In genomic region chr7:99167939-99168338, GRCm38 (mm10) we compare ENCODE assay signal across 10 mouse cellular contexts. TPM values are rescaled to one million over a fixed set of nuclear protein-coding genes. Genes with fewer than 3 reads are reported as not detected.
DNase-seq lines count a peak whose midpoint lies in the region; ATAC-seq and TF ChIP-seq lines count a peak whose summit lies in the region.
"Had no signal": no experiment of that assay in that cellular context is flagged by ENCODE, and none has a peak within 500 bp of the region (broad histone marks: within the 10 kb centered on the region; RNA-seq: fewer than 3 reads in every experiment).

No protein-coding gene starts in this region.

- no peak for TF ChIP-seq POLR2A in lung, adult 2 months (IDR thresholded peaks at IDR 0.05; ENCODE audit: borderline replicate concordance, extremely low read depth, low read depth, low read length)

- H3K27me3 ChIP-seq in intestine, embryonic 16.5 days (replicated peaks; ENCODE audit: control insufficient read depth, insufficient read depth, low read length): no peaks in the 10 kb centered on the region
- H3K27me3 ChIP-seq in liver, embryonic 11.5 days (replicated peaks; ENCODE audit: control insufficient read depth, insufficient read depth, low read length): no peaks in the 10 kb centered on the region
- H3K27me3 ChIP-seq in stomach, embryonic 16.5 days (ENCODE audit: control insufficient read depth, insufficient read depth, low read length): no peaks in the 10 kb centered on the region
- H3K27me3 ChIP-seq: neural tube, embryonic 15.5 days had no signal

- no peak overlapping the region for H3K4me3 ChIP-seq in lung, adult 2 months (replicated peaks; ENCODE audit: extremely low read depth, low read depth, low read length)
- no peak overlapping the region for H3K4me3 ChIP-seq in intestine, embryonic 16.5 days (ENCODE audit: low read length)
- H3K4me3 ChIP-seq in liver, embryonic 11.5 days (ENCODE audit: low read depth, low read length): no peak overlapping the region
- H3K4me3 ChIP-seq in stomach, embryonic 16.5 days (replicated peaks; ENCODE audit: low read length): no peak overlapping the region
- H3K4me3 ChIP-seq: neural tube, embryonic 15.5 days had no signal

- peak overlapping the region; percentile 92 for H3K27ac ChIP-seq in intestine, embryonic 16.5 days (ENCODE audit: low read length)
- H3K27ac ChIP-seq in liver, embryonic 11.5 days (ENCODE audit: low read depth, low read length): peak overlapping the region; percentile 66
- peak overlapping the region; percentile 68 for H3K27ac ChIP-seq in stomach, embryonic 16.5 days (ENCODE audit: low read length)
- H3K27ac ChIP-seq: neural tube, embryonic 15.5 days had no signal

- TF ChIP-seq CTCF in lung, adult 2 months (IDR thresholded peaks at IDR 0.05; ENCODE audit: insufficient read depth, low read length): no peak

- H3K4me1 ChIP-seq in lung, adult 2 months (ENCODE audit: control insufficient read depth, insufficient read depth, low read length): no peaks in the 10 kb centered on the region
- H3K4me1 ChIP-seq in intestine, embryonic 16.5 days (ENCODE audit: control insufficient read depth, insufficient read depth, low read length): peaks cover 63% of the 10 kb centered on the region
- H3K4me1 ChIP-seq in liver, embryonic 11.5 days (replicated peaks; ENCODE audit: control insufficient read depth, insufficient read depth, low read length): peaks cover 2% of the 10 kb centered on the region; the same call in 1 of the 2 replicates
- H3K4me1 ChIP-seq in stomach, embryonic 16.5 days (ENCODE audit: control insufficient read depth, insufficient read depth, low read length): peaks cover 20% of the 10 kb centered on the region
- H3K4me1 ChIP-seq: neural tube, embryonic 15.5 days had no signal

- peak overlapping the region; percentile 13; the same call in 1 of the 2 replicates for H3K4me2 ChIP-seq in intestine, embryonic 16.5 days (ENCODE audit: low read depth, low read length)
- no peak overlapping the region; the same call in 1 of the 2 replicates for H3K4me2 ChIP-seq in liver, embryonic 11.5 days
- H3K4me2 ChIP-seq in stomach, embryonic 16.5 days (ENCODE audit: low read depth, low read length): no peak overlapping the region
- H3K4me2 ChIP-seq: neural tube, embryonic 15.5 days had no signal

- ATAC-seq in intestine, embryonic 16.5 days: peak; percentile 94
- peak; percentile 66 for ATAC-seq in liver, embryonic 11.5 days (replicated peaks; ENCODE audit: low FRiP score)
- ATAC-seq in stomach, embryonic 16.5 days (ENCODE audit: insufficient read depth, low FRiP score): peak; percentile 90
- no peak for ATAC-seq in frontal cortex, adult (ENCODE audit: low TSS enrichment)

- peak overlapping the region; percentile 40; the same call in 1 of the 2 replicates for H3K9ac ChIP-seq in intestine, embryonic 16.5 days (ENCODE audit: low read depth, low read length)
- no peak overlapping the region for H3K9ac ChIP-seq in liver, embryonic 11.5 days (ENCODE audit: low read depth, low read length)
- no peak overlapping the region for H3K9ac ChIP-seq in stomach, embryonic 16.5 days (ENCODE audit: low read length)
- H3K9ac ChIP-seq: neural tube, embryonic 15.5 days had no signal

- H3K36me3 ChIP-seq in intestine, embryonic 16.5 days (ENCODE audit: control insufficient read depth, insufficient read depth, low read length): no peaks in the 10 kb centered on the region; the same call in 1 of the 2 replicates
- no peaks in the 10 kb centered on the region; the same call in 1 of the 2 replicates for H3K36me3 ChIP-seq in liver, embryonic 11.5 days (ENCODE audit: control insufficient read depth, insufficient read depth, low read length)
- no peaks in the 10 kb centered on the region for H3K36me3 ChIP-seq in stomach, embryonic 16.5 days (ENCODE audit: control insufficient read depth, insufficient read depth, low read length)
- H3K36me3 ChIP-seq: neural tube, embryonic 15.5 days had no signal

- H3K9me3 ChIP-seq in intestine, embryonic 16.5 days (ENCODE audit: control insufficient read depth, low read length): no peaks in the 10 kb centered on the region
- H3K9me3 ChIP-seq in liver, embryonic 11.5 days (ENCODE audit: control insufficient read depth, low read length): no peaks in the 10 kb centered on the region
- no peaks in the 10 kb centered on the region for H3K9me3 ChIP-seq in stomach, embryonic 16.5 days (replicated peaks; ENCODE audit: control insufficient read depth, low read length)
- H3K9me3 ChIP-seq: neural tube, embryonic 15.5 days had no signal

- DNase-seq in lung, adult 2 months: peak; percentile 14
- no peak for DNase-seq in lung, postnatal 25 days (ENCODE audit: low spot score)
- no peak for DNase-seq in liver, embryonic 11.5 days (ENCODE audit: low spot score)
- no peak for DNase-seq in layer of hippocampus, postnatal 10 days (ENCODE audit: low spot score in 2 of 2)
- DNase-seq in right cerebral cortex, postnatal 25 days: no peak
- DNase-seq: adrenal gland, postnatal 14 days had no signal

- WGBS in lung, adult 2 months: 53% methylated on average over 5 of the region's 5 CpGs
- 43% methylated on average over 5 of the region's 5 CpGs for WGBS in intestine, embryonic 16.5 days
- 49% methylated on average over 5 of the region's 5 CpGs for WGBS in liver, embryonic 11.5 days
- 35% methylated on average over 5 of the region's 5 CpGs for WGBS in stomach, embryonic 16.5 days

RNA-seq across cellular contexts. Expression of gene Dgat2, which starts 14.6 kb away (rescaled TPM):
- 93.7 and 100 TPM in 2 replicates for polyA plus RNA-seq in lung, adult 2 months (2012; rRNA removed)
- 325 and 488 TPM in 2 replicates for polyA plus RNA-seq in intestine, embryonic 16.5 days (2015; fragmentation: Nextera tagmentation; extraction: Ambion mirVana)
- polyA plus RNA-seq in liver, embryonic 11.5 days (2014; fragmentation: Nextera tagmentation; extraction: Ambion mirVana): 59.9 and 60.1 TPM in 2 replicates
- 103 and 124 TPM in 2 replicates for polyA plus RNA-seq in stomach, embryonic 16.5 days (2015; fragmentation: Nextera tagmentation; extraction: Ambion mirVana)
- 10 to 100 TPM; 77.9 to 82.9 TPM for total RNA-seq in layer of hippocampus, postnatal 10 days (2021)

RNA-seq across cellular contexts. Expression of gene Uvrag, which starts 27.0 kb away (rescaled TPM):
- polyA plus RNA-seq in lung, adult 2 months (2012; rRNA removed): 35.4 and 79.1 TPM in 2 replicates
- 17.4 and 18.3 TPM in 2 replicates for polyA plus RNA-seq in intestine, embryonic 16.5 days (2015; fragmentation: Nextera tagmentation; extraction: Ambion mirVana)
- 14.5 and 16.2 TPM in 2 replicates for polyA plus RNA-seq in liver, embryonic 11.5 days (2014; fragmentation: Nextera tagmentation; extraction: Ambion mirVana)
- polyA plus RNA-seq in stomach, embryonic 16.5 days (2015; fragmentation: Nextera tagmentation; extraction: Ambion mirVana): 14.4 and 14.8 TPM in 2 replicates
- 10 to 100 TPM; 37.6 to 41.0 TPM for total RNA-seq in layer of hippocampus, postnatal 10 days (2021)
